Mouse (Mus musculus) ES-E14 (cell line): ENCODE results near the gene Sorcs1. TPM values are rescaled to one million over a fixed set of nuclear protein-coding genes. Genes with fewer than 3 reads are reported as not detected.

Experiments used
- DNase-seq: peaks from one replicate; pipeline ENCODE4 v3.0.0-alpha.2; 2013; ENCODE audit warnings: low read depth, low spot score
- H3K27ac ChIP-seq: 2 replicates; pipeline ENCODE4 v1.5.1; 2012; ENCODE audit warnings: low read depth, mild to moderate bottlenecking, low read length, moderate library complexity, mixed read lengths; ENCODE audit not compliant: poor library complexity, insufficient read depth, severe bottlenecking
- H3K36me3 ChIP-seq: 2 replicates; pipeline ENCODE4 v1.6.1; 2012; ENCODE audit warnings: mild to moderate bottlenecking, low read length, moderate library complexity, mixed read lengths; ENCODE audit not compliant: control insufficient read depth, poor library complexity, insufficient read depth, severe bottlenecking
- H3K4me1 ChIP-seq, 2 experiments: fragments of 150-350 bp in 1 of 2; sonication (generic) in 1 of 2; 2 replicates each; pipeline ENCODE4 v1.6.1; 2012; ENCODE audit warnings: low read length in 2 of 2, mild to moderate bottlenecking in 1 of 2, mixed read lengths in 1 of 2; ENCODE audit not compliant: control insufficient read depth in 2 of 2, insufficient read depth in 2 of 2, poor library complexity in 1 of 2
- H3K4me3 ChIP-seq, 2 experiments: fragments of 150-350 bp in 1 of 2; sonication (generic) in 1 of 2; 2 replicates each; pipeline ENCODE4 v1.5.1; 2012; ENCODE audit warnings: low read length in 2 of 2, low read depth in 1 of 2, mild to moderate bottlenecking in 1 of 2, mixed read lengths in 1 of 2; ENCODE audit not compliant: insufficient read depth in 1 of 2, poor library complexity in 1 of 2, severe bottlenecking in 1 of 2
- H3K9ac ChIP-seq: 2 replicates; pipeline ENCODE4 v1.6.1; 2012; ENCODE audit warnings: low read depth, mild to moderate bottlenecking, low read length, mixed read lengths; ENCODE audit not compliant: poor library complexity, insufficient read depth, severe bottlenecking
- H3K9me3 ChIP-seq: fragments of 150-350 bp; sonication (generic); 2 replicates; pipeline ENCODE4 v1.6.1; 2012; ENCODE audit warnings: low read depth, mild to moderate bottlenecking, low read length; ENCODE audit not compliant: control insufficient read depth, insufficient read depth
- CHD2 ChIP-seq: IDR thresholded peaks from 2 replicates; pipeline ENCODE4 v1.6.1; 2014; ENCODE audit warnings: mild to moderate bottlenecking, low read depth, low read length, inconsistent platforms
- HCFC1 ChIP-seq: IDR thresholded peaks from 2 replicates; pipeline ENCODE4 v1.6.1; 2012; ENCODE audit warnings: low read length, inconsistent platforms, borderline replicate concordance; ENCODE audit not compliant: insufficient read depth
- MAFK ChIP-seq: IDR thresholded peaks from 2 replicates; pipeline ENCODE4 v1.6.1; 2014; ENCODE audit warnings: mild to moderate bottlenecking, low read depth, low read length, inconsistent platforms; ENCODE audit not compliant: insufficient read depth
- ZC3H11A ChIP-seq: IDR thresholded peaks from 2 replicates; pipeline ENCODE4 v1.6.1; 2012; ENCODE audit warnings: low read depth, mild to moderate bottlenecking, inconsistent platforms, low read length, borderline replicate concordance
- ZNF384 ChIP-seq: IDR thresholded peaks from 2 replicates; pipeline ENCODE4 v1.6.1; 2012; ENCODE audit warnings: low read depth, low read length, inconsistent platforms
- in situ Hi-C, 2 experiments: fragments of 600-800 bp; cut with MboI; formaldehyde crosslinking; loops; one replicate each; pipeline ENCODE4 v1.15.1; 2025; ENCODE audit warnings: low sequenced_read_pairs in 2 of 2, inconsistent platforms in 1 of 2; ENCODE audit not compliant: unreplicated experiment in 2 of 2
- total RNA-seq: library from RNA; depleted of rRNA; stranded (reverse); fragments of 300-350 nt; gene quantifications from 2 replicates; pipeline ENCODE4 v1.2.3, GENCODE M21; 2012

Gene Sorcs1
- total RNA-seq, 1 experiment, result 0.09 TPM

- H3K36me3 ChIP-seq, result no peaks in the 10 kb centered on the region
- no peak overlapping the region for H3K4me3 ChIP-seq
- no peak overlapping the region for H3K9ac ChIP-seq
- in situ Hi-C loops, result no loop called here
- no peak for TF ChIP-seq ZC3H11A
- TF ChIP-seq HCFC1, result no peak
- TF ChIP-seq MAFK, result no peak
- no peak for TF ChIP-seq ZNF384
- no peak for TF ChIP-seq CHD2
- no peaks in the 10 kb centered on the region for H3K4me1 ChIP-seq
- DNase-seq, result no peak
- H3K9me3 ChIP-seq, result no peaks in the 10 kb centered on the region
- H3K27ac ChIP-seq, result no peak overlapping the region
Observed at GRCm38 (mm10) chr19:50366446-50366845, 312.0 kb downstream of the Sorcs1 start.

DNA sequence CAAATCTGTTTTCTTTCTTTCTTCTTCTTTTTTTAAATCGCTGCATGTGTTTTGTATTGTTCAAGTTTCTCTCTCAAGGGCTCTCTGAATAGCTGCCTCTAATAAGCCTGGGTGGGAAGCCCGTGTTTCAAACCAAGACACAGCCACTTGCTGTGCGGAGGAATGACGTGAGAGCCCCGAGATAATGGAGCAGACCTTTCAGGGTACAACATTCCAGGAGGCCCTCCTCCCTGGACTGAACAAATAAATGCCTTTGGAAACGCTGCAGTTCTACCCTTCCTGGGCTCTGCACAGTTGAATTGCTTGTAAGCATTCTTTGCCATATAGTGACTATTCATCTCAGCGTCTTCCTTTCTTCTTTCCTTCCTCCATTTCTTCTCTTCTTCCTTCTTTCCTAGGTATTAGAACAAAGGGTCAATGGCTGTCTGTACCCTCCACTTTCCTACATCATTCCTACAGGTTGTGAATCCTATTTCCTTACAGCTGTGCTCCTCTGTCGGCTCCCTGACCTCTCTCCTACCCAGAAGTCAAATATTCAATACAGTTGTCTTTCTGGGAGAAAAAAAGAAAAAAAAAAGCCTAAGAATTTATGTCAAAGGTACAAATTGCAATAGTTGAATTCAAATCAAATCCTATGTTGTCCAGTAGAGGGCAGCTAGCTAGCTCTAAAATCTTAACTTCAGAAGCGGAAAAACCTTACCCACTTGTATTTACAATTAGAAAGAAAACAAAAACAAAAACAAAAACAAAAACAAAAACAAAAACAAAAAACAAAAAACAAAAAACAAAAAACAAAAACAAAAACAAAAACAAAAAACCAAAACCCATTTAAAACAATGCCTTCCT, 315.6 kb downstream of the Sorcs1 start:
- TF ChIP-seq ZC3H11A, result no peak
- no peak for TF ChIP-seq MAFK
- no peak for TF ChIP-seq HCFC1
- no peak for TF ChIP-seq CHD2
- TF ChIP-seq ZNF384, result no peak
- DNase-seq, result no peak
- in situ Hi-C loops, result no loop called here
- no peak overlapping the region for H3K9ac ChIP-seq
- no peak overlapping the region for H3K27ac ChIP-seq
- H3K9me3 ChIP-seq, result no peaks in the 10 kb centered on the region
- no peak overlapping the region for H3K4me3 ChIP-seq
- no peaks in the 10 kb centered on the region for H3K4me1 ChIP-seq
- H3K36me3 ChIP-seq, result no peaks in the 10 kb centered on the region

GRCm38 (mm10) chr19:50358561-50358960, 319.9 kb downstream of the Sorcs1 start:
- Histone ChIP-seq H3K9ac (no peak overlapping the region), H3K4me1 (no peaks in the 10 kb centered on the region), H3K27ac (no peak overlapping the region), H3K4me3 (no peak overlapping the region), H3K36me3 (no peaks in the 10 kb centered on the region), H3K9me3 (no peaks in the 10 kb centered on the region)
- DNase-seq, result no peak
- in situ Hi-C loops, result no loop called here
- TF ChIP-seq CHD2 (no peak), MAFK (no peak), HCFC1 (no peak), ZC3H11A (no peak), ZNF384 (no peak)

DNA sequence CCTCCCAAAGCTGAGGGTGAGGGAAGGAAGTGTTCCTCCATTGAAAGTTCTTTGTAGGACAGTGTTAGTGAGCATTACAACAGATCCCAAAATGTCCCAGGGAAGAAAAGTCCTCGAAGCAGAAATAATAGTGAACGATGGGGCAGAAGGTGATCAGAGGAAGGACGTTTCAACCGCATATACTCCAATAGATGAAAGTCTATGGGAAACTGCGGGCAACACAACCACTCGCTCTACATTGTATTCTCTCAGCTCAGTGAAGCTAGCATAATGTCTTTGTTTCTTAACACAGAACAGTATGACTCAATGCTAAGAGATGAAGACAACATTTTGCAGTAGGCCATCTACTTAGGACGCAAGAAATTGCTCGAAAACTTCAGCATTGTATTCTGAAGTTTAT, 339.2 kb downstream of the Sorcs1 start:
- H3K36me3 ChIP-seq, result no peaks in the 10 kb centered on the region
- no peak for DNase-seq
- H3K27ac ChIP-seq, result no peak overlapping the region
- in situ Hi-C loops, result no loop called here
- TF ChIP-seq CHD2, result no peak
- no peak for TF ChIP-seq ZNF384
- no peak for TF ChIP-seq HCFC1
- TF ChIP-seq ZC3H11A, result no peak
- TF ChIP-seq MAFK, result no peak
- no peaks in the 10 kb centered on the region for H3K9me3 ChIP-seq
- no peaks in the 10 kb centered on the region for H3K4me1 ChIP-seq
- no peak overlapping the region for H3K4me3 ChIP-seq
- H3K9ac ChIP-seq, result no peak overlapping the region
